Mouse (Mus musculus) frontal cortex, postnatal 10 days (tissue): ENCODE measurements at regions not wholly inside any gene's neighbourhood (a gene's known extent, or its start where the extent isn't known, plus 50 kb on each side); places are given as distances from the start of the nearest gene placed in this dataset.

Experiments
- DNase-seq, 2 experiments: peaks; one replicate each; pipeline ENCODE4 v3.0.0; 2022; ENCODE audit warnings: low spot score in 2 of 2, mixed read lengths in 1 of 2

DNA sequence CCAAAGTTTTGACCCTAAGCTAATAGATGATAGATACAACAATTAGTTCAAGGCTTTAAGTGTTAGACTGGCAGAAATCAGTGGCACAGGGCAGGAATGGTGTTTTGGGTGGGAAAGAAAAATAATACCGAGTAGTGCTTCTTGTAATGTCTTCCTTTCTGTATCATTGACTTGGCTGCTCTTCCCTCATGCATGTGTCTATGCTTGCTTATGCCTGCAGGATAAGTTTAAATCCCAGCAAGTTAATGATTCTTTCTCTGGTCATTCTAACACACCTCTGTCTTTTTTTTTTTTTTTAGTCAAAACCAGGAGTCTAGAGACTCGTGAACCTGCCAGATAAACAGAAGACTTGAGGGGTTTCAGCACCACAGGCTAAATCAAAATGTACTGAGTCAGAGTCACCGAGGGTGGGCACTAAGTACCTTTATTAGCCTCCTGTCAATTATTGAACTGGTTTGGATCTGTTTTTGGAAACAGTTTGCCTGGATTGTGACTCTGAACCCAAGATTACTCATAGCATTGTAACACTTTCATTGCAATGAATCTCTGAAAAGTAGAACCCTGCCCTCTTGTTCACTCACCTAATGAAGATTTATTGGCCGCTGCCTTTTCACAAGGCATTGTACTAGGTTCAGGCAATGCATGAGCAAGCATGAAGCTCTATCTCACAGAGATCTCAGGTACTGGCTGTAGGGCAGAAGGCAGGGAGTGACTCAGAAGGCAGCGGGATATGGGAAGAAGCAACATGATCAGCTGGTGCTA lies 374.8 kb upstream of the A1bg start:
- no peak for DNase-seq

DNA sequence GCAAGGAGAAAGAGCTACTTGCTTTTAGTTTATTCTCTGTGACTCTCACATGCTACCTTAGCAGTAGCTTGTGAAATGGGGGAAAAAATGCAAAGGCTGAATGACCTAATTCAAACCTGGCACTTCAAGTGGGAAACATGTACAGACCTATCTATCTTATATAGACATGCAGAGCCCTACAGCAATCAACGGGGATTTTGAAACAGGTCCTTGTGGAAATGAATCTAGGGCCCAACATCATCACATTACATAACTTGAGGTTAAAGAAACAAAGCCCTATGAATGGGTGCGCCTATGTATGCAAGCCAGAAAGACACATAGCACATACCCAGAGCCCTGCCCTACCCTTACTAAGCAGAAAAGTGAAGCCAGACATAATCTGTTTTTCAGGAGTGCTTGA lies 371.8 kb upstream of the A1bg start:
- no peak for DNase-seq

DNA sequence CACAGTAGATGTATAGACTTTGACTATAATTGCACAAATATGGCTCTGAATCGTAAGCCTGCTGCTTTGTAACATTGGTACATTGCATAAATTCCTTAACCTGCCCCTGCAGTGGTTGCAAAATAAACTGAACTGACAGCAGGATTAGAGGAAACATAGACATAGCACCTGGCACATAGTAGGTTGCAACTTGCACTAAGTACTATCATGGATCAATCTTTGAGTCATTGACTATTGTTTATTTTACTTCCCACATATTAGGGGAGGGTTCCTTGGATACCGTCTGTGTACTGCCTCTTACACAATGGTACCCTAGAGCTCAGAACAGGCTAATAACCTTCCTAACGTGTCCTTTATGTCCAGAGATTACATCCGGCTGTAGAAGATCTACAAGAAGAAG lies 371.3 kb upstream of the A1bg start:
- no peak for DNase-seq

GRCm38 (mm10) chr15:61268766-61269165 lies 346.0 kb upstream of the A1bg start:
- no peak for DNase-seq

- no peak for DNase-seq
These were observed 336.2 kb upstream of the A1bg start for GRCm38 (mm10) chr15:61259047-61259446.

GRCm38 (mm10) chr15:61244511-61244910 lies 321.7 kb upstream of the A1bg start:
- DNase-seq, result no peak

DNA sequence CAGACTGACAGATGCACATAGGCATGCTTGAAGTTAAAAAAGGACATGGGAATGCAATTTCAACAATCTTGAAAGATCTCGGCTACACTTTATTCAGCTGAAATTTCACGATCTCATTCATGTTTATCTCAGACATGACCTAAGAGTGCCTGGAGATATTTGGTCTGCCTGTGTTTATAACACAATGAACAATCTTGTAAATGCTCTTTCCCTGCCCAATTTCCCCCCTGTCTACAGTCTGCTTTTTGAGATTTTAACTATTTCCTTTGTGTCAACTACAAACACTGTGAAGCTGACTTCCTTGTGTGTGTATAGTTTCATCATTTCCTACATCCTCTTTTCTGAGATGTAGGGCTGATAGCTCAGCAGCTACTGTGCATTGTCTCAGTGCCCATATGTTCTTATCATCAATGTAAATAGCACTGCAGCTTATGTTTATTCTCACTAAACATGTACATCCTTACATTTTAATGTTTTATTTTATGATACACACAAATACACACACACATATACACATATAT lies 319.4 kb upstream of the A1bg start:
- no peak for DNase-seq

GRCm38 (mm10) chr15:61241741-61242140 lies 318.9 kb upstream of the A1bg start:
- no peak for DNase-seq

- DNase-seq, result no peak
These were observed 317.5 kb upstream of the A1bg start for GRCm38 (mm10) chr15:61240344-61240743.

DNA sequence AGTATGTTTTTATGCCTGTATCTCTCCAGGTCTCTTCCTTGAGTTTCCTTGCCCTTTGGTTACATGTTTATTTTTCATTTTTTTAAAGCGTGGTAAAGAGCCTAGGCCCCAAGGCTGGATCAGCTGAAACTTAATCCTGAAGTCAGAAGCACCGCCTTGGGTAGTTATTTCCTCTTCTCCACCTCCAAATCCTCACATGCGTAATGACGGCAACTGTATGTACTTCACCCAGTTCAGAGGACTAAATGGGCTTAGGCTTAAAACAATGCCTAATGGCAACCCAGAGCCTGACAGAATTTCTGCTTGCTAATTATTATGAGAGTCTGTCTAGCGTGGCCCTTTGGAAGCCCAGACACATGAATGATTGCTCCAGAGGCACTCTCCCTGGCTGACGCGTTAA lies 316.6 kb upstream of the A1bg start:
- no peak for DNase-seq

GRCm38 (mm10) chr15:61238996-61239395 lies 316.2 kb upstream of the A1bg start:
- no peak for DNase-seq

DNA sequence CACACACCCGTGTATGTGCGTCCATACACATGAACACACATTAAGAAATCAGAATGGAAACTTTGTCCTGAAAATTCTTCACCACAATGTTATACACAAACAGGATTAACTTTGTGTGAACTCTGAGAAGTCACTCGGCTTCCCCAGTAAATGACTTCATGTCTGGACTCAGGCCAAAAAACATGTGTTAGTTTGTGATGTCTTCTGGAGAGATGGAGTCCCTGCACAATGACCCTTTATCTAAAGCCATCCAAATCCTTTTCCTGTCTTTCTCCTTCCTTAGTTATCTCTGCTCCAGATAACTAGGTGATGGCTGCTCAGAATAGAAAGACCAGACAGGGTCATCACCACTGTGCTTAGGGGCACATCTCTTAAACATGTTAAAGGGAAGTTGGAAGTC lies 306.8 kb upstream of the A1bg start:
- DNase-seq, result no peak

GRCm38 (mm10) chr15:61222923-61223322 lies 300.1 kb upstream of the A1bg start:
- DNase-seq, result no peak

- DNase-seq, result no peak
These were observed 287.3 kb upstream of the A1bg start for GRCm38 (mm10) chr15:61210161-61210560.

GRCm38 (mm10) chr15:61189981-61190380 lies 267.2 kb upstream of the A1bg start:
- DNase-seq, result no peak

- no peak for DNase-seq
These were observed 266.7 kb upstream of the A1bg start for GRCm38 (mm10) chr15:61189481-61189880.

DNA sequence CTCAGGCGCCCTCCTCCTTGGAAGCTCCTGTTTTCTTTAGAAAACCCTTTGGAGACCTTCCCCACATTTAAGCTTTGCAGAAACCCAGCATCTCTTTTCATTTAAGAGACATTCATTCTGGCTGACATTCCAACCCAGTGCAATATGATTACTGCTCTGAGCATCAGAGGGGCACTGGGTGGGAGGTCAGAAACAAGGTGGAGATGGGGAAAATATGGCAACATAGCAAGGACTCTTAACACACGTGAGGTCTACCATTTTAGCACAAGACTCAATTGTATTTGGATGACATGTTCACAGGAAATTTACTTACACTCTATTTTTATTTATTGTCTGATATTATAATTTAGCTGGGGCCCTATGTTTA lies 261.8 kb upstream of the A1bg start:
- DNase-seq, result no peak

GRCm38 (mm10) chr15:61183751-61184596 lies 261.2 kb upstream of the A1bg start:
- no peak for DNase-seq

DNA sequence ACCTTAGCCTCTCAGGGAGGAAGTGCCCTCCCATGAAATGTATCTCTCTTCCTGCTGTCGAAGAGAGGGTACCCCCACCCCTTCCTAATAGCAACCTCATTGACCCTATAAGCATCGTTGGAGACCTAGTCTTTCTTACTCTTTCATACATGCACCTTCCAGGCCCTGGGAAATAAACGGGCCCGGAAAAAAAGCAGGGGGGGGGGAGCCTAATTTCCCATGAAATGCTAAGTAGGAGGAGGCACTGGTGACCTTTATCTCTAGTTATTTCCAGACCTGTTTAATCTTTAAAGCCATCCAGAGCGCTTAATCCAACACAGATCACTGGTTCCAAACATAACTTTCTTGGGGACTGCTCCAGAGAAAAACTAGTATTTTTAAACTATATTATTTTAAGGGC lies 260.5 kb upstream of the A1bg start:
- no peak for DNase-seq

DNA sequence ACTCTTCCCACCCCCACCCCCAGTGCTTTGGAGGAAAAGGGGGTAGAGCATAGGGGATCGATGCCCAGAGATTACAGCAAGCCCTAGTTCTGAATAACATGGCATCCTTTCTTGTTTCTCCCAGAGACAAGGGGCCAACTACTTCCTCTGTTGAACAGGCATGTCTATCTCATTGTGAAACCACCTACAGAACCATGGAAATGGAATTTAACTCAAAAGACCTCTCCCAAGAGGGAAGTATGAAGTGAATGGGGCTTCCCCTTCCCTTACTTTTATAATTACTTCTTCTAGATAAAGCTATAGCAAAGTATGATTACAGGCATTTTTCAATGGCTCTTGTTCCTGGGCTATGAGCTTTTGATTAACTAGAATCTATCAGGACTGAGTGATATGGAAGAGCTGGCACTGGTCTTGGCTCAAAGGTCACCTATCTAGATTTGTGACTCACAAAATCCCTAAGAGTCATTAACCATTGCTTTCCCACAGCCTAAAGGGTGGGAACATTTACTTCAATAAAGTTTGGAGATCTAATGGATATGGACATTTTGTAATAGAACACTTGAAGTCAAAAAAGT lies 246.1 kb upstream of the A1bg start:
- no peak for DNase-seq

GRCm38 (mm10) chr15:61165050-61165449 lies 242.2 kb upstream of the A1bg start:
- DNase-seq, result no peak

GRCm38 (mm10) chr15:61161397-61161796 lies 238.6 kb upstream of the A1bg start:
- no peak for DNase-seq

- no peak for DNase-seq
These were observed 237.9 kb upstream of the A1bg start for GRCm38 (mm10) chr15:61160666-61161065.
